Mouse (Mus musculus): ENCODE results near the gene Prps1.
"Not testable (repeated sequence)": the region's sequence is repeated elsewhere in the genome, so short reads cannot be mapped to it uniquely, and the experiment has no call there.

Prps1 gene

DNA sequence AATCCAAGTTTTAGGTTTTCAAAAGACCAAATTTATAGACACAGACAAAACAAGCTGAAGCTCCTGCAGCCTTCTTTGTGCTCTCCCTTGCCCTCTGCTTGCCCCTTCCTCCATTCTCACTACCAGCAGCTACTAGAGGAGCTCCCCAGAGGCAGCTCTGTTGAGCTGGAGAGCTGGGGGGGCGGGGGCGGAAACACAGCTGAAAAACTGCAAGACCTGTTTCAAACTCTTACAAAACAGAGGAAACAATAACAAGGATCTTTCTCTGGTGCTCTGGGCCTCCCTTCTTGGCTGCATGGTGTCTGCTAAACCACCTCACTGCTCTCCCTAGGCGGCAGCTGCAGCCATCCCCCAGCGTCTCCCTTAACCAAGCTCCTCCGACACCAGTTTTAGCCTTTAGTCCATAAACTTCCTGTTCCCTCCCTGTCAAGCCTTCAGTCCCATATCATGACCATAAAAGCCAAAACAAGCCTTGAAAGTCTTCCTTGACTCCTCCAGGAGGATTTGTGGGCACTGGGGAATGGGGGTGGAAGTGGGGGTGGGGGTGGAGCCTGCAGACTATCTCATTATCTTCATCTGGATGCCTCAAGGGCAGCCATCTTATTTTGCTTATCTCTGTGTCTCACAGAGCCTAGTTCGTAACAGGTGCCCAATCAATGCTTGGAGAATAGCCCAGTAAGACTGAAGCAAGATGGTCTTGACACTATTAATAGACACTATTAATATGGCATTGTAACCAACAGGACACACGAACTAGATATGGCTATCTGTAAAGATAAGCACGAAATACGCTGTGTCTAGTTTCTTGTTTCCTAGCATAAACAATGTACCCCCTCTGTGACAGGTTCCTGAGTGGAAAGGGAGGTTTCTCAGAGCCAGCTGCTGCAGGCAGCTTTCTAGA, 45.2 kb downstream of the Prps1 start:
- no peak for DNase-seq (ENCODE audit: low read depth in 1 of 2, low spot score in 2 of 2)

GRCm38 (mm10) chrX:140503905-140504304, 47.5 kb downstream of the Prps1 start:
- DNase-seq (ENCODE audit: low read depth in 1 of 2, low spot score in 2 of 2): peak; percentile 58 to 59

GRCm38 (mm10) chrX:140505497-140506238, 49.3 kb downstream of the Prps1 start:
- peak; percentile 83 to 87 for DNase-seq (ENCODE audit: low read depth in 1 of 2, low spot score in 2 of 2)

- no peak for DNase-seq (ENCODE audit: low read depth in 1 of 2, low spot score in 2 of 2)
Observed at GRCm38 (mm10) chrX:140506436-140507180, 50.2 kb downstream of the Prps1 start.

- DNase-seq (ENCODE audit: low read depth in 1 of 2, low spot score in 2 of 2): no peak
Observed at GRCm38 (mm10) chrX:140507377-140507776, 51.0 kb downstream of the Prps1 start.

GRCm38 (mm10) chrX:140508791-140509190, 52.4 kb downstream of the Prps1 start:
- DNase-seq (ENCODE audit: low read depth in 1 of 2, low spot score in 2 of 2): not testable (repeated sequence)

- DNase-seq (ENCODE audit: low read depth in 1 of 2, low spot score in 2 of 2): no peak
Observed at GRCm38 (mm10) chrX:140509817-140510216, 53.4 kb downstream of the Prps1 start.

DNA sequence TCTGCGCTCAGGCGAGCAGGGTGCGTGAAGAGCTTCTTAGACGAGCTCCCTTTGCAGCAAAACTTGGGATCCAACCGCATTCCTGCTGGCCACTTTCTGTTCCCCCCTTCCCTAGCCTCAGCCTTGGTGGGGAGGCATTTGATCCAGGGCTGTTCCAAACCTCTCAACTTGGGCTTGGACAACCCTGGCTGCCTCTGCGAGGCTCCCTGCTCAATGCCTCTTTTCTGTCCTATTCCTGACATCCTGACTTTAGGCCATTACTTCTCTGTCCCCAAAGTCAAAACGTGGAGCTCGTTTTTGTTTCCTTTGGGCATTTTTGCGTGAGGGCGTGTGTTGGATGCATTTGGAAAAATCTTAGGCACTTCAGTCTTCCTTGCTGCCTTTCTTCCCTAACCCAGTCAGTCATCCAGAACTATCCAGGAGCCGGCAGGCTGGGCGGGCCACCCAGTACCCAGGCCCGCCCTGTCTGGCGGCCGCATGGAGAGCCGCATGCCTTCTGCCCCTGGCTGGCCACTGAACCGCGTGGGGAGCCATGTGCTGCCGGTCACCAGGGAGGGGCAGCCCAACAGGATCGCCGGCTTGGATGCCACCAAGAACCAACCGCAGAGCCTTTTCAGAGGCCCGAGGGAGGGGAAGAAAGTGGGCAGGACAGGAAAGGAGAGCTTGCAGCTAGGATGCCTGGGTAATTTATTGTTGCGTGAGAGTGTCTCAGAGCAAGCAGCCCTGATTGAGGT, 54.5 kb downstream of the Prps1 start:
- DNase-seq (ENCODE audit: low read depth in 1 of 2, low spot score in 2 of 2): peak; percentile 45 to 60

- DNase-seq (ENCODE audit: low read depth in 1 of 2, low spot score in 2 of 2): no peak
Observed at GRCm38 (mm10) chrX:140511687-140512651, 55.6 kb downstream of the Prps1 start.

DNA sequence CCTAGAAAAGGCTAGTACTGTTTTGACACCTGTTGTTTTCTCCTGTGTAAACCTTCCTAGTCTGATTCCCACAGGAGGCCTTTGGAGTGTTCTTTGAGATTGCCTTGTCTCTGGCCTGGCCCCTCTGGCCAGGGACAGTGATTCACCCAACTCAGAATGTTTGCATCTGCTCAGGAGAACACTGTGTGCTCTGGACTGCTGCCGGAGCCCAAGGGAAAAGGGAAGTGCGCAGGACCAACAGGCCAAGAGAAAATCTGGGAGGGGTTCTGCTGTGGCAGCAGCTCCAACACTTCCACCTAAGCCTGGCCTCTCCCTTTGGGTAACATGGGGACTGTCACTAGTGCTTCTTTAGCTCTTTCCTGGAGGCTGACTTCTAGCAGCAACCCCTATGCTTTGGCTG, 57.0 kb downstream of the Prps1 start:
- no peak for DNase-seq (ENCODE audit: low read depth in 1 of 2, low spot score in 2 of 2)

DNA sequence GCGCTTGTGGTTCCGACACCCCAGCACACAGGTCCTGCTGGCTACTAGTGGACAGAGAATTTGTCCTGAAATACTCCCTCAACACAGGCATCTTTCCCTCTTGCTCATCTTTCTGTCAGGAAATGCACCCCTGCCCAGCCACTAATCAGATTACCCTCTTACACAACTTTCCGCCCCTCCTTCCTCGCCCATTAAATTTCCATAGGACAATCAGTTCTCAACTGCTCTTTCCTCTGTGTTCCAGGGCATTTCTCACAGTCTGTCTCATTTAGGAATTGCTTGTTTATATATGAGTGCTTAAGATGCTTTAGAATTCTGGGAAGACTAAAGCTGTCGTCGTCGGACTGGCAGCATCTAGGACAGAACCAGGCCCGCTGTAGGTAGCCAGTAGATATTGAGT, 61.9 kb downstream of the Prps1 start:
- DNase-seq (ENCODE audit: low read depth in 1 of 2, low spot score in 2 of 2): no peak

DNA sequence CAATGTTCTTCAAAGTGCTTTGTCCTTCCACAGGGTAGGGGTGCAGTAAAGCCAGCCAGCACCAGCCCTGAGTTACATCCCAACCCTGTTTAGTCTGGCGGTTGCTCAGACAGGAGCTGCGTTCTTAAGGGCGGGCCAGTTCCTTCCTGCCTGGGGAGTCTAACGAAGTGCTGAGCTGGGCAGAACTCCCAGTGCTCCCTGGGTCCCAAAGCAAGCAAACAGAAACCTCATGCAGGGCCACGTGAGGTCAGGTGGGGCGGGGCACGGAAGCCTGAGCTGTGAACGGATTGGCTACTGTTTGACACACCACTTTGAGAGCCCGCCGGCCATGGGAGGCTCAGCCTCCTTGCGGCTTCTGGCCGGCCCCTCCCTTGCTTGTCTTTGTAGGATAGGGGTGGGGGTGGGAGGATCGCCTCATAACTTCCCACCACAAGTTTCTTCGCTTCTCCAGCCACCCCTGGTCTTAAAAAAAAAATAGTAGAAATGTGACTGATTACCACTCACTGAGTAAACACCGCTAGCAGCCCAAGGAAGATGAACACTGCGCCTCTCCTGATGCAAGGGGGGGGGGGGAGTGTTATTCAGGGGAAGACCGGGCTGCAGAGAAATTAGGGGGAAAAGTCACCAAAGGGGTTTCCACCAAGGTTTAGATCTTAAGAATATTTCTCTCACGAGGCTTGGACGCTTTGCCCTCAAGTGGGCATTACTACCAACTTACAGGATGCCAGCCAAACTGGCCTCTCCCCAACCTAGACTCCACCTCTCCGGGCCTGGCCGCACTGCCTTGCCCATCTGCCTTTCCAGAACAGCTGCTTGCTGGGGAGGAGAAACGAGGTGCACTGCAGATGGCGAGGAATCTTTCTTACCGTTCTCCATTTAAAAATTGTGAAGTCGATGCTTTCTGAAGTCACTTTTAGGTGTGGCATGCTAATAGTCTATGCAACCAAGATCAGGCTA, 64.0 kb downstream of the Prps1 start:
- peak; percentile 78 to 86 for DNase-seq (ENCODE audit: low read depth in 1 of 2, low spot score in 2 of 2)

- no peak for DNase-seq (ENCODE audit: low read depth in 1 of 2, low spot score in 2 of 2)
Observed at GRCm38 (mm10) chrX:140522071-140522765, 65.8 kb downstream of the Prps1 start.

DNA sequence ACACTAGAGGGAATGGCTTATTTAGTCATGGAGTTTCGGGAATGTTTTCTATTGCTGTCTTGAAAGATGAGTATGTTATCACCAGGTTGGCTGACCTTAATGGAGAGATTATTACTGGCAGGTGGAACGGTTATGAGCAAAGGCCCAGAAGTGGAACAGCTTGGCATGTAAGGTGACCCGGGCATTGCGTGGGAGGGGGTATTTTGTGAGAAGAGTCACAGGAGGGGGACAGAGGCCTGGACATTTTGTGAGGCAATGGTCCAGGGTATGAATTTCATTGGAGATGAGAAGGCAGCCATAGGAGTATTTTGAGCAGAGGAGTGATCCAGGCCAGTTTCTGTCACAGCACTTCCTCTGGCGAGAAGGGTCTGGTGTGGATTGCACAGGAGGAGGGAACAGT, 67.8 kb downstream of the Prps1 start:
- no peak for DNase-seq (ENCODE audit: low read depth in 1 of 2, low spot score in 2 of 2)
